Mouse (Mus musculus) frontal cortex, postnatal 14 days (tissue): ENCODE results near the gene Ikzf3.

ENCODE experiments used
- DNase-seq, 2 experiments: peaks; one replicate each; pipeline ENCODE4 v3.0.0; 2022; ENCODE audit warnings: low spot score in 2 of 2

The Ikzf3 gene

DNA sequence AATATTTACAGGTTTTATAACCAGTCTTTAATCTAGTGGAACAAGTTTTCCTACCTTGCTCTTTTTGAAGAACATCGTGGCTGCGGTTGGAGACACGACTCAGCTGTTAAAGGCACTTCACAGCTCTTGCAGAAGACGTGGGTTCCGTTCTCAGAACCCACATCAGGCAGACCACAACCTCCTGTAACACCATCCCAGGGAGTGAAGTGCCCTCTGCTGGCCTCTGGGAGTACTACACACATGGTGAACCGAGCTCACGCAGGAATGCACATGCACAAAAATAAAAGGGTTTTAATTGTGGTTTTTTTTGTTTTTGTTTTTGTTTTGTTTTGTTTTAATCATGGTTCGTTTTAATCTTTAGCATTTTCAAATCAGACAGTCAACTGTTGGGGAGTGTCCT lies 22.5 kb upstream of the Ikzf3 start:
- no peak for DNase-seq

DNA sequence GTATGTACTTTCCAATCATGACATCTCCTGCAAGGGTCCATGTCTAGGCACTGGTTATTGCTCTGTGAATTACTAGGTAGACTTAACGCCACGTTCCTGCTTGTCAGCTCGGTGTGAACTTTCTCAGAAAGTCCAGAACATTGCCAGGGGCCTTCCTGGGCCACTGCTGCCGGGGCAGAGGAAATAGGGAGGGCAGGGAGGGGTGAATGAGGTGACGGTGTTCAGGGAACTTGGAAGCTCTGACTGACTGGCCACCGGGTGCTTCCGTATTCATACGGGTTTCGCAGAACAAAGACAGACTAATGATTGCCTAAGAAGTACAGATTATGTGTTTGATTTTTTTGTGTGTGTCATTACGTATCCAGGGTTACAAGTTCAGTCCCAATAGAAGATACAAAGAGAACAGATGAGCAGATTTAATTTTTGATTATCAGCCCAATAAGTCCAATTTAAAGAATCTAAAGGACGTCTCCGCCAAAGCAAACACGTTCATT lies 18.1 kb upstream of the Ikzf3 start:
- no peak for DNase-seq

DNA sequence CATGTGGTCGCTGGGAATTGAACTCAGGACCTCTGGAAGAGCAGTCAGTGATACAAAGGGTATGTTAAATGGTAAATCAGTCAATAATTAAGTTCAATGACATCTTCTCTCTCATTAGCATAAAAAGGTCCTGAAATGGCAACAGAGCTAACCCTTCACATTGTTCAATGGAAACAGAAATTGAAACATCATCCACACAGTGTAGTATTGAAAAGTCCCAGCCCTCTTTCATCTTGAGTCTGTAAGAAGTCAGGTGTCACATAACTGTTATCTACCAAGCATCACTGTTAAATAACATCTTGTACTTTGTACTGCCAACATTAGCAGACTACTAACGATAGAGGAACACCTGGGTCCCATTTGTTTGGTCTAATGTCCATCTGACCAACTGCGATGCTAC lies 17.2 kb upstream of the Ikzf3 start:
- no peak for DNase-seq

DNA sequence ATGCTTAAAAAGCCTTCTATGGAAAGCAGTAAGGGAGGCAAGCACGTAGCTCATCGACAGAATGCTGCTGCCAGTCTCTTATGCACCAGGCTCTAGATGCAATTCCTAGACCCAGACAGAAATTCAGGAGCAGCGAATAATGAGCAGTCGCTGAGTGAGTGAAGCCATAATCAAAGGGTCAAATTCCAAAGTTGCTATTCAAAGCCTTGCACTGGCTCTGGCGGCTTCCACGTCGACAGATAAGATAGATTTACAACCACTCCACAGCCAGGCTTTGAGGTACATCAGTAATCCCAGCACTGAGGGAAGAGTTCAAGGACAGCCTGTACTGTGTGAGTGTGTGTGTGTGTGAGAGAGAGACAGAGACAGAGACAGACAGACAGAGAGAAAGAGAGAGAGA lies 15.1 kb upstream of the Ikzf3 start:
- DNase-seq, result no peak

DNA sequence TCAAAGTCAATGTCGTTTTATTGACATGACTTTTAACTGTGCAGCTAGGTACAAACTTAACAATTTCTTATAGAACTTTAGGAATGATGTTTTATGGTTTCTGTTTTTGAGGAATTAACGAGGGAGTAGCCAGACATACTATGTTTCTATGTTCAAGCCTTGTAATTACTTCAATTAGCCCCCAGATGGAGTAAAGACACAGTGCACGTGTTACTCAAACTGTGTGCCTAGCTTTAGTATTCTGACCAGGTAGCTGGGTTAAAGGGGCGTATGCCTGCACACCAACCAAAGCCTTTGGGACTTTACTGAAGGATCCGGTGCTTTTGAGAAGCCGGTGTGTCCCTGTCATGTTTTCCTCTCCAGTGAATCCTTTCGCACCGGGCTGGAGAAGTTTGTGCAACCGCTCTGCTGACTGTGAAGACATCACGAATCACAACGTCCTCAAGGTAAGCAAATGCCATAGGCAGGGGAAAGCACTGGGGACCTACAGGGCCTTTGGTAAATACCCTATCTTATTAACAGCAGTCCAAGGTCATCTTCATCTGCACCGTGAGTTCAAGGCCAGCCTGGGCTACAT lies 9.4 kb upstream of the Ikzf3 start:
- no peak for DNase-seq

DNA sequence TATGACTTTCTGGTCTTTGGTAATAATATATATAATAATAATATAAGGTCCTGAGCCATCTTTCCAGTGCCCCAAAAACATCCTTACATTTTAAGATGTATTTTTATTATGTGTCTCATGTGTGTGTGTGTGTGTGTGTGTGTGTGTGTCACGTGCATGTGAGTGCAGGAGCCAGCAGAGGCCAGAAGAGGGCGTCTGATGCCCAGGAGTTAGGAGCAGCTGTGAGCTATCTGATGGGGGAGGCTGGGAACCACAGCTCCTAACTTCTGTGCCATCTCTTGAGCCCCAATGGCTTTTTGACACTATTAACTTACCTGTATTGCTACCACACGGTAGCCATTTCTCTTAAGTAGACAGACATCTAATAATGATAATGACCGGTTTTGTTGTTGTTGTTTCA lies 8.1 kb upstream of the Ikzf3 start:
- no peak for DNase-seq

DNA sequence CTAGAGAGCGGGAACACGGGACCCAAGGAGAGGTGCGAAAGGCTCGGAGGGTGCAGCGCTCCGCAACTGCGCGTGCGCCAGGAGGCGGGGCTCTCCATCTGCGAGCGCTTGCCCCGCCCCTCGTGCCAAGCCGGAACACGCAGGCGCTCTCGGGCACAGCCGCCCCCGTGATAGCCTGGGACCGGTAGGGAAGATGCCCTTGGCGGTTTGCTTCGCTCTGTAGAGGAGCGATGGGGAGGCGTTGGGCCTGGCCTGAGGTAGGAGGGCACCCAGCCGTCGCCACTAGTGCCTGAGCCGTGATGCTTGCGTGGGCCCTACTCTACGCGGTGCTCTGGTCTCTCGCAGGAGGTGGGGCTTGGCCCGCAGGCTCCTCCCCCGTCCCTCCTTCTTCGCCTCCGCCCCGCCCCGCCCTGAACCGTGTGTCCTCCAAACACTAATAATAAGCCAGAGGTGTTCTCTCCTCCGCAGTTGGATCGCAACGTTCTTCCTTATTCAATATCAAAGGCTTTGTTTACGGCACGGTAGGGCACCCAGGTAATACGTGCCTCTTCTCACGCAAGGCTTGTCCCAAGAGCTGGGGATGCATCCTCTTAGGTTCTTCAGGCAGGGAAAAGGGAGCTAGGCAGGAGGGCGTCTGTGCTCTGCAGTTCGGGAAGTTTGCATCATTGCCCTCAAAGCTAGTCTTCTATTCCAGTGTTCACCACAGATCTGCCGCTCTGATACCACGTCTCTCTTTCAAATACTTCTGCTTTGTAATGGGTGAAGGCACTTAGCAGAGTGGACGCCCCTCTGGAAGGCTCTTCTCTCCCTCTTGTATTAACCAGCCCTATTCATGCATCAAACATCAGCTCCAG lies 5.4 kb upstream of the Ikzf3 start, which contains the start of gene Zpbp2:
Zpbp2 (plus strand) TSS at position 123 of the 854 bp plus-strand sequence.
- peak; percentile 77 to 84 for DNase-seq

DNA sequence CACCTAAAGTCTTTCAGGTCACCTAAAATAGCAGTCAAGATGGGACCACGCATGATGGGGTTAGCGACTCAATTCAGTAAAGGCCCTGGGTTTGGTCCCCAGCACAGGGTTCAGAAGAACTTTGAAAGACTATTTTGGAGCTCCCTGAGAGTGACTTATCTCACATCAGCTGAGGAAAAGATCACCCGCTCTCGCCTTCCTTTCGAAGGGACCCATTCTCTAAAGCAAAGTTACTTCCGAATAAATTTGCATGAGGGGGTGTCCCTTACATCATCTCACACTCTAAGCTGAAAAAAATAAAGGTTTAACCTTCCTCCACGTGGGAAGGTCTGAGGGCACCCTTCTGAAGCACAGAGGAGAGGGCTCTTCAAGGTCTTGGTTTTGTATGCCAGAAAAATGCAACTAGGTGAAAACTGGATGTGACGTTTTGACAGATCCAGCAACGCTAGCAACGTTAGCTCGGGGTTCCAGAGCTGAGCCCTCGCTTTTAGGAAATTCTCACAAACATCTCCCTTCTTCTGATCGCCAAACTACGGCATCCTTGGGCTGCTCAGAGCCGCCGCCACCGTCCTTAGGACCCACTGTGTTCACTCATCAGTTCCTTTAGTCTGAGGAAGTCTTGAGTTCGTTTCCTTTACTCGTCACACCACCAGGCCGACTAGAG lies 4.6 kb upstream of the Ikzf3 start:
- no peak for DNase-seq

DNA sequence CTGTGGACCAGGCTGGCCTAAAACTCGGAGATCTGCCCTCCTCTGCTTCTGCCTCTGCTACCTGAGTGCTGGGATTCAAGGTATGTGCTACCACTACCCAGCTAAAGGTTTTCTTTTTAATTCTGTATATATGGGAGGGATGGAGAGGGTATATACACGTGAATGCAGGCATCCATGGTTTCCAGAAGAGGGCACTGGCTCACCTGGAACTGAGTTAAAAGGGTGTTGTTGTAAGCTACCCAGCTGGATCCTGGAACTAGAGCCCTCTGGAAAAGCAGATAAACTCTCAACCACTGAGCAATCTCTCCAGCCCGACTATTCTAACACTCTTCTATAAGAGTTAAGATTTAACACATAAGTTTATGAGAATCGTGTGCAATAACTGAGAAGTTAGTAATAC lies 3.5 kb upstream of the Ikzf3 start:
- DNase-seq, result no peak

DNA sequence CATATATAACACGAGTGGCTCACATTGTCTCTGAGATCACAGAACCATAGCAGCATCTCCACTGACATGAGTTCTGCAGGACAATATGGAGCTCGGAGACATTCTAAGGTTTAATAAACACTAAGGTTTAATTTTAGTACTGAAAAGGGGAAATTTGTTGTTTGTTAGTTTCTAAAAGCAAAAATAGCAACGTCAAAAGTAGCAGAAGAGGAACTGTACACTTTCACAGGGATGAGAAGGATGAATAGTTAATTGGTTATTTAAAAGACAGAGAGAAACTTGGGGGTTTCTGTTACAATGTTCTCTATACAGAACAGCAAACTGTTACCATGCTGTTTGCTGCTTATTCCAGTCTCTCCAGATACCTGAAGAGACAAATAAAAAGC lies 1.5 kb upstream of the Ikzf3 start:
- no peak for DNase-seq

DNA sequence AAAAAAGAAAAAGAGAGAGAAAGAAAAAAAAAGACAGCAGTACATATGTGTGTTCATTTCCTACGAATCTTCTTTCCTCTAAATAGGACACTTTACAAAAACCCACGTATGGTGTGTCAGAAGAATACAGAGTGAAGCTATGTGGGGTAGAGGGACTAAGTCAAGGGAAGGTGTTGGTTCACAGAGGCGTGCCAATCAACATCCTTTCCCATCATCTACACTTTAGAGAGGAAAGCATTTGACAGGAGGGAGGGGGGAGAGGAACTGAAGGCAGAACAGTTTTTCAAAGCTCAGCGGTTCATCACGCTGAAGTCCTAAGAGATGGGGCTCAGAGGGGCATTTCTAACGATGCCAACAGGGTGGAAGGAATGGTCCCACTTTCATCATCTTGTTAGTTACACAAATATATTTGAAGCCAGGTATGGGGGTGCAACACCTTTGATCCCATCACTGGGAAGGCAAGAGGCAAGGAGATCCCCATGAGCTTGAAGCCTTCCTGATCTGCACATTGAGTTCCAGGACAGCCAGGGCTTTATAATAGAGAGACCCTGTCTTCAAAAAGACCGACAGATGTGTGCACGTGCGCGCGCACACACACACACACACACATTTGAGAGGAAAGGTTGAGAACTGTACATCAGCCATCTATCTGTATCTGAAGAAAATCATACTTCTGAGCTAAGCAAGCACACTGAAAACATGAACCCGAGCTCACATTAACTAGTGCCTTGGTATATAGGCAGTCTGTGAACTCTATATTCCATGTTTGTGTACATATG lies 887 bp upstream of the Ikzf3 start:
- DNase-seq, result no peak

DNA sequence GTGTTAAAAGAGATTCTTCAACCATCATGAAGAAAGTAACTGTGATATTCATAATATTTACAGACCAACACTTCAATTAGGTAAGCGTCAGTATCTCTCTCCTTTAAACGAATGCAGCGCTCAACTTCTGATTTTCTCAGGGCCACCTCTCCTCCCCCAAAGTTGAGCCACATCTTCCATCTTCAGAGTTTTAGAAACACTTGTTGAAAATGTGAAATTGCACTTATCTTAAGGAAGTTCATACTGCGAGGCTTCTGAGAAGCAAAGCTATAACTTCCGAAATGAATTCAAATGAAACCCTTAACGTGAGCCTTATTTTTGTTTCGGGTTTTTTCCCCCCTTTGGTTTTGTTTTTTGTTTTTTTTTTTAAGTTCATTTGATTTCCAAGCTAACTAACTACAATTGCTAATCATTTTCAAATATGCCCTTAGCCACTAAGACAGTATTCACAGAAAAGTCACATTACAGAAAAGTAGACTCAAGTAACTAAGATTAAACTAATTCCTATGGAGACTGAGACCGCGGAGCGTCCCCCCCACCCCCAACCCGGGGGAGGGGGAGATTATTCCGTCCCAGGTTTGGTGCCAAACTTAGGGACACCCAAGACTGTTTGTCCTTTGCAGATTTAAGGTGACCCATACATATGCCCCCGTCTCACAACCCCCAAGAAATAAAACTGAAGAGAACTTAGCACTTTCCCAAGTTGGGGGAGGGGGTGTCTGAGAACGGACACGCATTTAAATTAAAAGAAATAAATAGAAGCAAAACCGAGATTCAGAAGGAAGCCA lies 747 bp downstream of the Ikzf3 start:
- no peak for DNase-seq

DNA sequence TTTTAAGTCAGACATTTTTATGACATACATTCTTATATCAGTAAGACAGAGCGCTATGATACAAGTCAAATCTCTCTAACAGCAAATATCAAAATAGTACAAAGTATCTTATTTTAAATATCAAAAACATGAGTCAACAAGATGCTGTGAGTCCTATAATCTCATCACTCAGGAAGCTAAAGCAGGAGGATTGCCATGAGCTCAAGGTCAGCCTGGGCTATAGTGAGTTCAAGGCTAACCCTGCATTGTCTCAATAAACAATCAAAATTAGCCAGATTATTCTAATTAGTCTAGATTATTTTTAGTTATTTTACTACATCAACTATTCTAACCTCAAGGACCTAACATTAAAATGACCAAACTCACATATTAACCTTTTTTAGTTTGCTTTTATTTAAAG lies 2.4 kb downstream of the Ikzf3 start:
- DNase-seq, result no peak

DNA sequence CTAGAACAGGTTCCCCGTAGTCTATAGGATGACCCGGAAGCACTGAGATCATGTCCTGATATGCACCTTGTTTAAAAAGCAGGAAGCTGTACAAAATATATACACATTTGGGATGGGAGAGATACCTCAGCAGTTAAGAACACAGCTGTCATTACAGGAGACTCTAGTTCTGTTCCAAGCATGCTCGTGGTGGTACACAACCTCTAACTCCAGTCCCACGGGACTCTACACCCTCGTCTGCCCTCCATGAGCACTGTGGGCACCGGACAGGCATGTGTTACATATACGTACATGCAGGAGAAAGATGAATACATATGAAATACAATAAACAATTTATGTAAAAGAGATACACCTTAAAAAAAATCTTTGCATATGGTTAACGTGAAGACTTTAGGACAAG lies 3.3 kb downstream of the Ikzf3 start:
- DNase-seq, result no peak

DNA sequence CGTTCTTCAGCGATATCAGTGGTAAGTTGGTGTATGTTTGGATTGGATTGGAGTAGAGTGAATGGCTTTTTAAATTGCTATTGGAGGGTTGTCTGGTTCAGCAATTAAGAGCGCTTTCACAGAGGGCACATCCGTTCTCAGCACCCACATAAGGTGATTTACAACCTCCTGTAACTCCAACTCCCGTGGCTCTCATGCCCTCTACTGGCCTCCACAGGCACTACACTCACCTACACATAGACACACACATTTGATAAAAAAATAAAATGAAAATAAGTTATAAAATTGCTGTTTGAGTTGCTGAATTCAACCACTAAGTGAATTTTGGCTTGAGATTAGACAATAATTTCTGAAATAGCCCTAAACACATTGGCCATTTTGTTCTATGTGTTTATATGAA lies 5.5 kb downstream of the Ikzf3 start:
- DNase-seq, result no peak

DNA sequence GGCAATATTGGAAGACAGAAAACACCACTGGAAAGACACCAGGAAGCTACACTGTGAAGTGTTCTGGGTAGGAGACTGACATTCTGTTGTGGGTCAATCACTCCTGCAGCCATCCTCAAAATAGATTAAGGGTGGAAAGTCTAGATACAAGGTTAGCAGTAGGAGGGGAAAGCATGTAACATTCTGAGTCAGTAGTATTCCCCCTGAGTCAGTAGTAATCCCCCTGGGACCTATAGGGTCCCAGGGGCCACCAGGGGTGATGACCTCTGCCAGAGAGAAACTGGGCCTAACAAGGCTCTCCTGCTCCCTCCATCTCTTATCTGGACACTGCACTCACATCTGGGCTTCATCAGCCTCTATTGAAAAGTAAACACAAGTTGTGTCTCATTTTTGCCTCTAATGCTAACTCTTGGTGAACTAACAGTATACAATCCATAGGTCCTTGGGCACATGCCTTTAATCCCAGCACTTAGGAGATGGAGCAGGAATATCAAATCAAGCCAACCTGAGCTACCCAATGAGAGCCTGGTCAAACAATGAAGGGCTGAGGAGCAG lies 8.3 kb downstream of the Ikzf3 start:
- no peak for DNase-seq

DNA sequence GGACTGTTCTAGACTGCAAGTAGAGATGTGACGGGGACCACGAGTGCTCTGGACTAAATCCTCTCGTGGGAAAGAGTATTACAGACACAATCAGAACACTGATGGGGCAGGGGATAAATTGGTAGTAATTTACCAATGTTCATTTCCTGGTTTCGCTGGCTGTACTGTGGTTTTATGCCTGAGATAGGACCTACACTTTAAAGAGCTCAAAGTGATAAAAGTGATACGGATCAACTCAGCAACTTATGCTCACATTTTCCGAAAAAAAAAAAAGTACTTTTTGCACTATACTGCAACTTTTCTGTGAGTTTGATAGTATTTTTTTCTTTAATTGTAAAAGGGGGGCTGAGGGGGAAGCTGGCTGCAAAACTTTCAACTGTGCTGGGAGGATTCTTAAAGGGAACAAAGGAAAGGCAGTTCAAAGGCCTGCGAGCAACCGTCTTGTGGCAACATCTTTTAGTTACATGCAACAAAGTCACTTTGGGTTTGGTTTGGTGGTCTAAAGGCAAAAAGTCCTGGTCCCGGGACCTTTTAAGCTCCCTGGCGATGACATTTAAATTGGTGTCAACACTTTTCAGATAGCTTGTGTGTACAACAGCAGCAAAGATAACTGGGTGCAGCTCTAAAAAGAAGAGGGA lies 18.9 kb downstream of the Ikzf3 start:
- no peak for DNase-seq

DNA sequence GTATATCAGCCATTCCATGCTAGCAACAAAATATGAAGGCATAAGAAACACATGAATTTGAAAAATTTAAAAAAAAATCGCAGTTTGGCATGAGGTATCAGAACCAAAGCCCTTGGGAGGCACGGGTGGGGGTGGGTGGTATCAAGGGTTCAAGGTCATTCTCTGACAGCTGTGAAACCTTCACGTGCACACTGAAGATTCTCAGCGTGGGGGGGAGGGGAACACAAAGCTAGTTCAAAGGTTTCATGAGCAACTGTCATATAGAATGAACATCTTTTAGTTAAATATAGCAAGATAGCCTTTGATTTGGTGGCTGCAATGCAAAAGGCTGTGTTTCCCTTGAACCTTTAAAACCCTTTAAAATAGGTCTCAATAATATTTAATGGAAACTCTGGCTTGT lies 20.7 kb downstream of the Ikzf3 start:
- DNase-seq, result no peak

DNA sequence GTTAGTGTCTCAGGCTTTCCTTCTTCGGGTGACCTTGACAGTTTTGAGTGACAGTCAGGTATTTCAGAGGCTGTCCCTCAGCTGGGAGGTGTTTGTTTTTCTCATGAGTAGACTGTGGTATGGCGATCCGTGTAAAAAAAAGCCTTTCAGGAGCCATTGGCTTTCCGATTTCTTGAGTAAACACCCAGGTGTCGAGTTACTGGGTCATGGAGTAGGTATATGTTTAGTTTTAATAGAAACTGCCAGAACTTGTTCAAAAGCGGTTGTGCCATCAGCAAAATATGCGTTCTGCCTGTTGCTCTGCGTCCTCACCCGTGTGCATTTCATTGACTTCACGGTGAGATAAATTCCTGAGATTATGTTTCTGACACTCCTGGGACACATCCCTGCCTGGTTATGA lies 25.4 kb downstream of the Ikzf3 start:
- DNase-seq, result no peak

DNA sequence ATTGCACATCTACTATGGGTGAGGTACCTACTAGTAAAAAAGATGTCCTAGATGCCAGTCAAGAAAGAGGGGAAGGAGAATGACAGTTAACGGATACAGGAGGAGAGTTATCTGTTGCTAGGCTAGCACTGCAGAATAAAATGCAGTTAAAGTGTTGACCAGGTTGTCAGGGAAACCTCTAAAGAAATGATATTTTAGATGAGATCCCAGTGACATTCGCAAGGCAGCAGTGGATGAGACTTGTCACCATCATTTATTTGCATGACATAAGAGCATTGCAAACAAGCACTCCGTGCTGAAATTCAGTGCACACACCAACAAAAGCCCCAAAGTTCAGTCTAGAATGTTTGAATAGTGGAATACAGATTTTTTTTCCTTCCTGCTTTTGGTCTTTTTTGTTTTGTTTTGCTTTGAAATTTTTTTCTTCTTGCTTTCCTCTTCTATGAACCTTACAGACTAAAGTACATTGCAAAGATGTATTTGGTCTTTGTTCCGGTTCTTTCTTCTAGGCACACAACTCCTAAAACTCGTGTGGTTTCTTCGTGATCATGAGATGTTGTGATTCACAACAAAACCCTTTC lies 32.4 kb downstream of the Ikzf3 start:
- DNase-seq, result no peak
